Mouse (Mus musculus) heart, embryonic 14.5 days (tissue): ENCODE results near the gene Mlxipl. TPM values are rescaled to one million over a fixed set of nuclear protein-coding genes. Genes with fewer than 3 reads are reported as not detected.

Experiments used
- ATAC-seq: fragments of 200-750 bp; cut with Nextera tagmentation; 2 replicates; pipeline ENCODE4 v1.8.0; 2017; ENCODE audit warnings: low read depth, moderate TSS enrichment; ENCODE audit not compliant: insufficient number of reproducible peaks, insufficient read depth, low FRiP score
- H3K27ac ChIP-seq, 2 experiments: fragments of 200-500 bp in 1 of 2; fragments of 300-500 bp in 1 of 2; sonication (generic) in 1 of 2; replicated peaks in 1 of 2; 2 replicates each; pipeline ENCODE4 v1.5.1; 2012 to 2014; ENCODE audit warnings: low read depth in 2 of 2, low read length in 2 of 2, control low read depth in 1 of 2, mild to moderate bottlenecking in 1 of 2, mixed read lengths in 1 of 2; ENCODE audit not compliant: control insufficient read depth in 1 of 2, insufficient read depth in 1 of 2
- H3K27me3 ChIP-seq: fragments of 300-500 bp; sonication (generic); 2 replicates; pipeline ENCODE4 v1.6.1; 2014; ENCODE audit warnings: mild to moderate bottlenecking, low read length, control low read depth; ENCODE audit not compliant: control insufficient read depth, insufficient read depth
- H3K36me3 ChIP-seq: fragments of 300-500 bp; sonication (generic); 2 replicates; pipeline ENCODE4 v1.6.1; 2014; ENCODE audit warnings: mild to moderate bottlenecking, control low read depth, low read length, mixed read lengths; ENCODE audit not compliant: control insufficient read depth, insufficient read depth
- H3K4me1 ChIP-seq, 2 experiments: fragments of 200-500 bp in 1 of 2; fragments of 300-500 bp in 1 of 2; sonication (generic) in 1 of 2; 2 replicates each; pipeline ENCODE4 v1.6.1; 2012 to 2014; ENCODE audit warnings: low read length in 2 of 2, control low read depth in 1 of 2, mixed read lengths in 1 of 2; ENCODE audit not compliant: control insufficient read depth in 2 of 2, insufficient read depth in 2 of 2
- H3K4me2 ChIP-seq: fragments of 300-500 bp; sonication (generic); 2 replicates; pipeline ENCODE4 v1.6.1; 2014; ENCODE audit warnings: mild to moderate bottlenecking, low read length
- H3K4me3 ChIP-seq, 2 experiments: fragments of 200-500 bp in 1 of 2; fragments of 300-500 bp in 1 of 2; sonication (generic) in 1 of 2; 2 replicates each; pipeline ENCODE4 v1.5.1; 2012 to 2014; ENCODE audit warnings: low read length in 2 of 2, mild to moderate bottlenecking in 2 of 2, control low read depth in 1 of 2, low read depth in 1 of 2, moderate library complexity in 1 of 2; ENCODE audit not compliant: control insufficient read depth in 1 of 2, insufficient read depth in 1 of 2
- H3K9ac ChIP-seq: fragments of 300-500 bp; sonication (generic); 2 replicates; pipeline ENCODE4 v1.6.1; 2014; ENCODE audit warnings: mild to moderate bottlenecking, low read length
- H3K9me3 ChIP-seq: fragments of 300-500 bp; sonication (generic); 2 replicates; pipeline ENCODE4 v1.6.1; 2016; ENCODE audit warnings: low read length, control low read depth; ENCODE audit not compliant: control insufficient read depth
- WGBS: fragments of 180-500 bp; shearing (Covaris S2); extraction: QIAGEN DNeasy Blood & Tissue Kit; methylation state at CpG from one replicate; pipeline ENCODE4 v1.1.7; 2014; 5-methylcytosine and 5-hydroxymethylcytosine counted together
- polyA plus RNA-seq: library from polyadenylated mRNA; unstranded; fragments of >200 nt; fragmentation: Nextera tagmentation; extraction: Ambion mirVana; gene quantifications from 2 replicates; pipeline ENCODE4 v1.2.1, GENCODE M21; 2014

Gene Mlxipl
- polyA plus RNA-seq, 1 experiment from 2014 or later: 0.34 TPM

DNA sequence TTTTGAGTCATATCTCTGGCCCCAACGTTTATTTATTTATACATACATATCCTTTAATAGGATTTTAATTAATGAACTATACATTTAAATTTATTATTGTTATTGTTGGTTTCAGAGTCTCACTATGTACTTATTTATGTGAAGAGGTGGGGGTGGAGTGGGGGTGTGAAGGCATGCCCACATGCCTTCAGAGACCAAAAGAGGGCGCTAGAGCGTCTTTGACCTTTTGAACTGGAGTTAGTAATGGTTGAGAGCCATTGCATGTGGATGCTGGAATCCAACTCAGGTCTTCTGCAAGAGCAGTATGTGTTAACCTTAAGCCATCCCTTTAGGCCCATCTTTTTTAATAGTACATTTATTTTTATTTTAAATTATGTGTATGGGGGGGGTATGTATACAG is 95.9 kb downstream of the Mlxipl start:
- no peaks in the 10 kb centered on the region for H3K27me3 ChIP-seq
- no peak overlapping the region for H3K4me3 ChIP-seq
- WGBS: 35% methylated on average over 3 of the region's 3 CpGs
- H3K4me1 ChIP-seq: peaks cover 6 to 19% of the 10 kb centered on the region in 2 experiments
- peaks cover 40% of the 10 kb centered on the region for H3K36me3 ChIP-seq
- no peak for ATAC-seq
- peak overlapping the region; percentile 81; the same call in 1 of the 2 replicates for H3K4me2 ChIP-seq
- no peak overlapping the region for H3K9ac ChIP-seq
- no peaks in the 10 kb centered on the region for H3K9me3 ChIP-seq
- H3K27ac ChIP-seq: no peak overlapping the region

DNA sequence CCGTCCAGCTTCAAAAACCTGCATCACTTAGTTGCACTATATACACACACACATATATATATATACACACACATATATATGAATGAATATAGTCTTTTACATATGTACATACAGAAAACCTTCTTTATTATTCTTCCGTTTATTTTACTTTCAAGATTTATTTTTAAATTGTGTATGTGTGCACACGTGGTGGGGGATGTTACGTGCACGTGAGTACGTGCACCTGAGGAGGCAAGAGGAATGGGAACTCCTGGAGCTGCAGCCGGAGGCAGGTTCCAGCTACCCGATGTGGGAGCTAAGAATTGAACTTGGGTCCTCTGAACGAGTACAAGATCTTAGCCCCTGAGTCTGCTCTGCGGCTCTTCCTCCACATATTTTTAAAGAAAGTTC is 96.5 kb downstream of the Mlxipl start:
- peak overlapping the region; percentile 81 for H3K4me2 ChIP-seq
- ATAC-seq: no peak

DNA sequence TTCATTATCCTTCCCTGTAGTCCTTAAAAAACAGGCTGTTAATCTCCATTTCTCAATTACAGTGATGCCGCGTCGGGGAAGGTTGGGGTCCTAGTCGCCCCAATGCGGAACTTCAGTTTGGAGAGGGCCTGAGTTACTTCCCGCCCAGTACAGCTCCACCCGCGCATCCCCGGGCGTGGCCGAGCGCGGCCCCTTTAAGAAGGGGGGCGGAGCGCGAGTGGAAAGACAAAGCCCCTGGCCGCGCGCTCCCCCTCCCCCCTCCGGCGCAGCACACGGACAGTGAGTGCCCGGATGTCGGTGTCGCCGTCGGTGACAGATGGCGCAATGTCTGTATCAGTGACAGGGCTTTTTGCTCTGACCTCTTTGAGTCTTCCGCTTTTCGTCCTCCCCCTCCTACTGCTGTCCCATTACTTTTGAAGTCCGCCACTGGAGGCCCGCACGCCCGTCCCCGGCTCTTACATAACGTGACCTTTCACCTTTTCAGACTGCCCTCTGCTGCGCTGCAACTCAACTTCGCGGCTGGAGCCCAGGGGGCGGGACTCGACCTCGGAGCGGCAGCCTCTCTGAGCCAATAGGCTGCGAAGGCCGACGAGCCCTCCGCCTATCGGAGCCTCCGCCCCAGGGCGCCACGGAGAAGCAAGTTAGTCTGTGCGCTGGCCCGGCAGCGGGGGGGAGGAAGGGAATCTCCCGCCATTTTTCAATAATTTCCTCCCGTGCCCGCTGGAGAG is 97.1 kb downstream of the Mlxipl start, which contains the start of gene Baz1b:
Gene Baz1b, plus strand, starts transcription at position 644 of the 728 bp plus-strand sequence.
- H3K9me3 ChIP-seq: no peaks in the 10 kb centered on the region
- H3K4me1 ChIP-seq: peaks cover 6 to 19% of the 10 kb centered on the region in 2 experiments
- WGBS: under 1% methylated on average over 55 of the region's 57 CpGs
- peaks cover 37% of the 10 kb centered on the region for H3K36me3 ChIP-seq
- H3K4me2 ChIP-seq: peak within 1 kb of the TSS; percentile 81
- peak within 1 kb of the TSS; percentile 81 to 90 for H3K4me3 ChIP-seq
- ATAC-seq: peak; percentile 96
- peak within 1 kb of the TSS; percentile 87 for H3K9ac ChIP-seq
- peak within 1 kb of the TSS; percentile 92 to 93 for H3K27ac ChIP-seq
- H3K27me3 ChIP-seq: no peaks in the 10 kb centered on the region

More for the DNA sequence above, 96.5 kb downstream of the Mlxipl start:
- peak overlapping the region; percentile 87 for H3K9ac ChIP-seq
- no peaks in the 10 kb centered on the region for H3K27me3 ChIP-seq
- H3K36me3 ChIP-seq: peaks cover 40% of the 10 kb centered on the region
- peak overlapping the region; percentile 60 to 81 for H3K4me3 ChIP-seq
- 26% methylated on average over 10 of the region's 10 CpGs for WGBS
- H3K4me1 ChIP-seq: peaks cover 6 to 19% of the 10 kb centered on the region in 2 experiments
- peak overlapping the region; percentile 92 to 93 for H3K27ac ChIP-seq
- no peaks in the 10 kb centered on the region for H3K9me3 ChIP-seq

DNA sequence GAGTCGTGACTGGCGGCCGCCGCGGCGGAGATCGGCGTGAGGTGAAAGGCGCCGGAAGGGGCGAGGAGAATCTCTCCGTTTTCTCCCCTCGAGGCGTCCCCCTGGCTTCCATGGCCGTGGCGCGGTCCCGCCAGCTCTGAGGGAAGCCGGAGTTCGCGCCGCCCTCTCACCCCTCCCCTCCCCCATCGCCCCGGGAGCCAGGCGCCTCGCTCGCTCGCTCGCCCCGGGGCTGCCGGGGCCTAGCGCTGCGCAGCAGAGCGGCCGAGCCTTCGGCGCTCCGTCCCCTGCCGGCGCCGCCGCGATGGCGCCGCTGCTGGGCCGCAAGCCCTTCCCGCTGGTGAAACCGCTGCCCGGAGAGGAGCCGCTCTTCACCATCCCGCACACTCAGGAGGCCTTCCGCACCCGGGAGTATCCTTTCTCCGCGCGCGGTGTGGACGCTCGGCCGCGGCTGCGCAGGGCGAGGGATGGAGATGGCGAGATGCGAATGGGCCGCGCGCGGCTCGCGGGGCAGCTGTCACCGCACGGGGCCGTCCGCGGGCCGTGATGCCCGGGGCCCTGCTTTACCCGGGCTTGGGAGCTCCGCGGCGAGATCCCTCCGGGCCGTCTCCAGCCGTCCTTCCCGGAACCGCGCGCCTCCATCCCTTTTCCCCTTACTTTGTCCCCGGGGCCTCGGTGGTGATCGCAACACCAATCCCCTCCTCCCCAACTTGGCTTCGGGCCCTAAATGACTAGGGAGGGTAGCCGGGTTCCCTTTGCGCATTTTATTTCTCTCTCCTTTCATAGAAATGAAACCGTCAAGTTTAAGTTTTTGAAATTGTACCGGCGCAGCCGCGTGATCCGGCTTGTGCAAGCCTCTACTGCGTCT is 97.9 kb downstream of the Mlxipl start:
- H3K9me3 ChIP-seq: no peaks in the 10 kb centered on the region
- H3K9ac ChIP-seq: peak overlapping the region; percentile 87
- no peaks in the 10 kb centered on the region for H3K27me3 ChIP-seq
- H3K27ac ChIP-seq: peak overlapping the region; percentile 89 to 93
- under 1% methylated on average over 76 of the region's 102 CpGs for WGBS
- ATAC-seq: peak; percentile 64
- peaks cover 6 to 19% of the 10 kb centered on the region in 2 experiments for H3K4me1 ChIP-seq
- H3K36me3 ChIP-seq: peaks cover 37% of the 10 kb centered on the region
- H3K4me2 ChIP-seq: peak overlapping the region; percentile 81
- peak overlapping the region; percentile 81 to 90 for H3K4me3 ChIP-seq

Other genes with a start within 250 kb of the Mlxipl start
- not detected in 2 replicates for gene Tmem270, start 183.2 kb upstream of the Mlxipl start, polyA plus RNA-seq
- 0.31 and 0.63 TPM in 2 replicates for gene Cldn13, start 174.4 kb upstream of the Mlxipl start, polyA plus RNA-seq
- gene Mettl27, start 157.5 kb upstream of the Mlxipl start, polyA plus RNA-seq: 11.1 and 12.0 TPM in 2 replicates
- gene Cldn4, start 143.0 kb upstream of the Mlxipl start, polyA plus RNA-seq: 0.85 TPM in 1 of 2 replicates, not detected in the other
- 0.53 and 2.2 TPM in 2 replicates for gene Cldn3, start 103.7 kb upstream of the Mlxipl start, polyA plus RNA-seq
- gene Abhd11, start 80.7 kb upstream of the Mlxipl start, polyA plus RNA-seq: 72.1 and 74.9 TPM in 2 replicates
- gene Stx1a, start 66.4 kb upstream of the Mlxipl start, polyA plus RNA-seq: 5.4 and 6.4 TPM in 2 replicates
- gene Dnajc30, start 25.7 kb upstream of the Mlxipl start, polyA plus RNA-seq: 30.6 and 31.1 TPM in 2 replicates
- 47.2 and 52.3 TPM in 2 replicates for gene Bud23, start 24.9 kb upstream of the Mlxipl start, polyA plus RNA-seq
- gene Vps37d, start 11.6 kb upstream of the Mlxipl start, polyA plus RNA-seq: 1.3 and 3.5 TPM in 2 replicates
- 18.0 and 20.0 TPM in 2 replicates for gene Tbl2, start 59.8 kb downstream of the Mlxipl start, polyA plus RNA-seq
- 36.7 and 41.4 TPM in 2 replicates for gene Bcl7b, start 78.4 kb downstream of the Mlxipl start, polyA plus RNA-seq
- 32.8 and 32.9 TPM in 2 replicates for gene Baz1b, start 97.4 kb downstream of the Mlxipl start, polyA plus RNA-seq
- gene Fzd9, start 161.3 kb downstream of the Mlxipl start, polyA plus RNA-seq: 5.2 and 5.8 TPM in 2 replicates